Mouse (Mus musculus): Measurements from ENCODE around the gene Cd55b.
A peak's percentile ranks its signal among the peaks of the same experiment; 100 is the strongest.
"Not testable (repeated sequence)": the region's sequence is repeated elsewhere in the genome, so short reads cannot be mapped to it uniquely, and the experiment has no call there.

The Cd55b gene

GRCm38 (mm10) chr1:130422664-130423111, at the start of gene Cd55b:
Gene Cd55b, minus strand, starts transcription at chr1:130423009.
- DNase-seq, result peak in 1 of 2 experiments; percentile 1

GRCm38 (mm10) chr1:130470074-130470473, 47.3 kb upstream of the Cd55b start:
- no peak for DNase-seq

GRCm38 (mm10) chr1:130467453-130467852, 44.6 kb upstream of the Cd55b start:
- DNase-seq, result no peak

GRCm38 (mm10) chr1:130464173-130464572, 41.4 kb upstream of the Cd55b start:
- no peak for DNase-seq

- DNase-seq, result no peak
These were observed 40.1 kb upstream of the Cd55b start for GRCm38 (mm10) chr1:130462867-130463266.

- DNase-seq, result peak; percentile 72 to 76
These were observed 39.5 kb upstream of the Cd55b start, which contains the start of gene Cd55 for GRCm38 (mm10) chr1:130462084-130462861. Gene Cd55, minus strand, starts transcription at chr1:130462744.

GRCm38 (mm10) chr1:130455111-130455510, 32.3 kb upstream of the Cd55b start:
- DNase-seq, result no peak

- DNase-seq, result not testable (repeated sequence)
These were observed 20.1 kb upstream of the Cd55b start for GRCm38 (mm10) chr1:130442930-130443329.

- DNase-seq, result no peak
These were observed 8.1 kb upstream of the Cd55b start for GRCm38 (mm10) chr1:130430920-130431319.

GRCm38 (mm10) chr1:130428667-130429066, 5.9 kb upstream of the Cd55b start:
- DNase-seq, result not testable (repeated sequence)

- not testable (repeated sequence) for DNase-seq
These were observed 4.5 kb upstream of the Cd55b start for GRCm38 (mm10) chr1:130427175-130427853.

- DNase-seq, result not testable (repeated sequence)
These were observed 776 bp downstream of the Cd55b start for GRCm38 (mm10) chr1:130422033-130422432.

- not testable (repeated sequence) for DNase-seq
These were observed 25.7 kb downstream of the Cd55b start for GRCm38 (mm10) chr1:130397109-130397508.

- not testable (repeated sequence) for DNase-seq
These were observed 35.5 kb downstream of the Cd55b start for GRCm38 (mm10) chr1:130387282-130387681.

GRCm38 (mm10) chr1:130377726-130378429, 44.9 kb downstream of the Cd55b start:
- no peak for DNase-seq

GRCm38 (mm10) chr1:130374173-130374785, 48.5 kb downstream of the Cd55b start:
- no peak for DNase-seq

GRCm38 (mm10) chr1:130373398-130374083, 49.3 kb downstream of the Cd55b start:
- DNase-seq, result no peak

- DNase-seq, result no peak
These were observed 50.8 kb downstream of the Cd55b start for GRCm38 (mm10) chr1:130371895-130372528.

GRCm38 (mm10) chr1:130371291-130371690, 51.5 kb downstream of the Cd55b start:
- no peak for DNase-seq

GRCm38 (mm10) chr1:130350077-130350635, 72.7 kb downstream of the Cd55b start:
- no peak for DNase-seq

GRCm38 (mm10) chr1:130342429-130342828, 80.4 kb downstream of the Cd55b start:
- DNase-seq, result no peak

All from thymus, adult 18-20 months (tissue).